Mouse (Mus musculus): ENCODE results near the gene Ltb4r1. TPM values are rescaled to one million over a fixed set of nuclear protein-coding genes. Genes with fewer than 3 reads are reported as not detected.

Gene Ltb4r1
- polyA plus RNA-seq, 1 experiment from 2014 or later: 0.66 TPM

DNA sequence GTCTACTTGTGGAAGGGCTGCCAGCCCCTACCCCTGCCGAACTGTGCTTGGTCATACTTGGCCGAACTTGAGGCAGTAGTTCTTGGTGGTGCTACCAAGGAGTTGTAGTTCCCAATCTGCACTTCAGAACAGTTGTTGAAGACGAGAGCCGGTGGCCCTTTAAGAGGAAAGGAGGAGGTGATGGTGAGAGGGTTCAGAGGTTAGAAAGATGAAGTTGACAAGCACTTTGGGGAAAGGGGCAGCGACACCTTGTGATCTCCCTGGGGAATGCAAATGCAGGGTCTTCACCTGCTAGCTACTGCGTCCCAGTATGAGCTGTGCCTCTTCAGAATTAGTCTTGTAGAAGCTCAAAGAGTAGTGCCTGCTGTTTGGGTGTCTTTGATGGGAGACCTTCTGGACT, 19.4 kb downstream of the Ltb4r1 start:
- Histone ChIP-seq H3K4me3 (no peak overlapping the region), H3K9me3 (replicated peaks) (no peaks in the 10 kb centered on the region), H3K27me3 (peaks cover 78% of the 10 kb centered on the region), H3K36me3 (no peaks in the 10 kb centered on the region), H3K4me1 (replicated peaks) (peaks cover 47% of the 10 kb centered on the region), H3K27ac (no peak overlapping the region), H3K4me2 (no peak overlapping the region), H3K9ac (no peak overlapping the region)
- WGBS: 32% methylated on average over 6 of the region's 6 CpGs
- no peak for ATAC-seq (replicated peaks; ENCODE audit: insufficient number of reproducible peaks, insufficient read depth, low FRiP score, low read depth)

DNA sequence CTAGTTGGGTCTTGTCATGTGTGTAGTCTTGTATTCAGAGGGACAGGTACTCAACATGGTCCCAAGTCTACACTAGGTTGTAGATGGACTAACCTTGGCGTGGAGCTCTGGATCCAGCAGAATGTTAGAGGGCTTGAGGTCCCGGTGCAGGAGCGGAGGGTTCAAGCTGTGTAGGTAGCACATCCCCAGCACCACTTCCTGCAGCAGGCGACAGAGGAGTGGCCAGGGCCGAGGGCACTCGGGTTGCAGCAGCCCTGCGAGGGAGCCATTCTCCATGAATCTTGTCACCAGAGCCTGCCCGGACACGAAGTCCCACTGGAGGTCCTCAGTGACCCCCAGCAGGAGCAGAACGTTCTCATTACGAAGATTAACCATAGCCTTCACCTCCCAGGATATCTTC, 22.0 kb downstream of the Ltb4r1 start:
- 0 out of 2 replicates have a peak overlapping the region, but pooled peaks have one; percentile 46 for H3K9ac ChIP-seq
- H3K27me3 ChIP-seq: peaks cover 66% of the 10 kb centered on the region
- H3K9me3 ChIP-seq (replicated peaks): no peaks in the 10 kb centered on the region
- H3K4me3 ChIP-seq: peak overlapping the region; percentile 50
- no peak overlapping the region for H3K27ac ChIP-seq
- ATAC-seq (replicated peaks; ENCODE audit: insufficient number of reproducible peaks, insufficient read depth, low FRiP score, low read depth): no peak
- no peaks in the 10 kb centered on the region for H3K36me3 ChIP-seq
- WGBS: 37% methylated on average over 11 of the region's 11 CpGs
- peaks cover 31% of the 10 kb centered on the region for H3K4me1 ChIP-seq (replicated peaks)
- peak overlapping the region; percentile 80 for H3K4me2 ChIP-seq

DNA sequence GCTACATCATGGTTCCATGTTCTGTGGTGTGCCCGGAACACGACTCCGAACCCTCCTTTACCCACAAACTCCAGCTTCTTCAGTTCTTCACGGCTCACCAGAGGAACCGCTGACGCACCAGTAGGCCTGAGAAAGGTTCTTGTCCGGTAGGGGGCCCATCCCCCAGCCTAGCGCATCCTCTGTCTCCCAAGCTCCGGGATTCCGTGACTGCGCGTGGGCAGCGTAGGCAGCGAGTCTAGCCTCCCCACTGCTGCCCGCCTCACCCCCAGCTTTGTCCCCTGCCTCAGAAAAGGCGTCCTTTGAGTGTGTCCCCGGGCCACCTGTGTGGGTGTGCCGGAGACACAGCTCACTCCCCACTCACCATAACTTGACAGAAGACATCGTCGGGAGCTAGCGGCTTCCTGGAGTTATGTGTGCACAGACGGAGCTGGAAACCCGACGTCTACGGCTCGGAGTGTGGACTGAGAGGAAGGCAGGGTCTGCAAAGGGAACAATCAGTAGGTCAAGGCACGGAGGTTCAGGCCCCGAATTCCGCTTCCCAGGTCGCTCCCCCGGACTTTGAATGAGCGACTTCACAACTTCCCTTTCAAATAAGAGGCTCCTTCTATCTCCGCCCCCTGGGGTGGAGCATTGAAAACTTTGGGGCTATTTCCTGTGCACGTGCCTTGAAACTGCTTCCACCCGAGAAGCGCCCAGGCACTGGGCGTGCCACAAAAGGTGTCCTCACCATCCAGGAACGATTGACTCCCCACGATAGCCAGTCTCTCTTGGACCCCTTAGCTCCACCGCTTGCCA, 22.7 kb downstream of the Ltb4r1 start, which contains the start of gene Ripk3:
Ripk3 (minus strand) TSS at position 610 of the 795 bp plus-strand sequence.
- Histone ChIP-seq H3K4me2 (peak within 1 kb of the TSS; percentile 80), H3K27me3 (peaks cover 59% of the 10 kb centered on the region), H3K36me3 (no peaks in the 10 kb centered on the region), H3K9ac (peak within 1 kb of the TSS; percentile 46), H3K4me1 (replicated peaks) (peaks cover 25% of the 10 kb centered on the region), H3K4me3 (peak within 1 kb of the TSS; percentile 50), H3K9me3 (replicated peaks) (no peaks in the 10 kb centered on the region), H3K27ac (no peak within 1 kb of the TSS)
- WGBS: 3% methylated on average over 40 of the region's 40 CpGs
- ATAC-seq (replicated peaks; ENCODE audit: insufficient number of reproducible peaks, insufficient read depth, low FRiP score, low read depth): peak; percentile 11; the same call in 1 of the 2 replicates

DNA sequence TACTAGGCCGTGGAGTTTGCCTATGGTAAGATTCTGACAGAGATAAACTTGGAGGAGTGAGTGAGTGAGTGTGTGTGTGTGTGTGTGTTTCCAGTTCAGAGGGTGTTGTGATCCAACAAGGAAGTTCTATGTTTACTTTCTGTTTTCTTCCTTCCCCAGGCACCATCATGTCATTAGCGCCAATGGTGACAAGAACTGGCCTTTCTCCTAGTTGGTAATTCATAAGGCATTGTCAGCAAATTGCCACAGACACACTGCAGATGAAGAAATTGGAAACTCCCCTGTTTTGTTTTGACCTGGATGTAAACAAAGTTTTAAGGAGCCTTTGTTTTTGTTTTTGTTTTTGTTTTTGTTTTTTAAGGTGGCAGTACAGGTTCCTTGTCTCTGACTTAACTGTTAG, 27.7 kb downstream of the Ltb4r1 start:
- Histone ChIP-seq H3K9me3 (replicated peaks) (no peaks in the 10 kb centered on the region), H3K27ac (no peak overlapping the region), H3K4me1 (replicated peaks) (peaks cover 7% of the 10 kb centered on the region), H3K36me3 (no peaks in the 10 kb centered on the region), H3K27me3 (peaks cover 13% of the 10 kb centered on the region), H3K9ac (no peak overlapping the region), H3K4me2 (no peak overlapping the region), H3K4me3 (no peak overlapping the region)
- WGBS: 55% methylated on average over 2 of the region's 2 CpGs
- no peak for ATAC-seq (replicated peaks; ENCODE audit: insufficient number of reproducible peaks, insufficient read depth, low FRiP score, low read depth)

DNA sequence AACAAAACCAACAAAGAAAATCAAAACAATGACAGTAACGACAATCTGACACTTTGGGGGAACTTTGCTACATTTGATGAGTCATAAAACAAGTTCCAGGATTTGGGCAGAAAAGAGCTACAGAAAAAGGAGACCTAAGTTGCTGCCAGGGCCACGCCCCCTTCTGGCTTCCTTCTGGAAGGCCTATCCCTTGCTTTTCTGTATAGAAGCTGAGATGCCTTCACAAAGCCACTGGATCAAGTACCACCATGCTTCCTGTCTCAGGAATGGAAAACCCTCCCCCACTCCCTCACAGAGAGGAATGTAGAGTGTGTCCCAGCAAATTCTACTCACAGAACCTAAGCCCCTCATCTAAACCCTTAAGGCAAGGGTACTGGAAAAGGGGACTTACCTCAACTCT, 28.2 kb downstream of the Ltb4r1 start:
- ATAC-seq (replicated peaks; ENCODE audit: insufficient number of reproducible peaks, insufficient read depth, low FRiP score, low read depth): no peak
- WGBS: 63% methylated on average over 2 of the region's 2 CpGs
- H3K4me1 ChIP-seq (replicated peaks): 0 out of 2 replicates have a peak, but pooled peaks cover 2% of the 10 kb centered on the region

DNA sequence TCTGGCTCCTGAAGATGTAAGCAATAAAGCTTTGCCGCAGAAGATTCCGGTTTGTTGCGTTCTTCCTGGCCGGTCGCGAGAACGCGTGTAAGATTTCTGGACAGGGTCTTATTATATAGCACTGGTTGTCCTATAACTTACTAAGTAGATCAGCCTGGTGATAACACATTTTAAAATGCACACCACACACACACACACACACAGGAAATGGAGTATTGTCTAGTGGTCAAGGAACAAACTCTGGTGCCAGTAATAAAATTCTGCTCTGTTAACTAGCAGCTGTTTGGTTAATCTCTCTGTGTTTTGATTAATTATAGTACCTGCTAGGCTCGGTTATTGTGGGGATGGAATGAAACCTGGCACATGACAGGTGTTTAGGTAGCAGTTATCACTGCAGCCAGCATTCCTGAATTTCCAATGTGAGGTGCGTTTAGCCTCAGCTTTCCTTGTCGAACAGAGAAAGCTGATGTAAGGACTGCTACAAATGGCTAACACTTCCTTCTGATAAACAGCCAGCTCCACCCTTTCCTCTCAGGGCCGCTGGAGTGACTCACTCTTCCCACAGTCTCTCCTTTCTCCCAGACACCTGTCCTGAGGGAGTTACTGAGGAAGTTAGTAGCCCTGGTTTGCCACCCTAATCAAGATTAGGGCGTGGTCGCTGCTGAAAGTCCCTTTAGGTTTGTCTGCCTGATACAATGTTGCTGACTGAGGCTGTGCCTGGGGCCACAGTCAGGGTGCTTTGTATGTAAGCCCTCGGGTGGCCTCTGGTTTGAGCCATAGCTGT, 29.8 kb downstream of the Ltb4r1 start:
- H3K9me3 ChIP-seq (replicated peaks): no peaks in the 10 kb centered on the region
- H3K36me3 ChIP-seq: no peaks in the 10 kb centered on the region
- H3K27me3 ChIP-seq: no peaks in the 10 kb centered on the region
- H3K4me1 ChIP-seq (replicated peaks): 0 out of 2 replicates have a peak, but pooled peaks cover 2% of the 10 kb centered on the region
- H3K9ac ChIP-seq: no peak overlapping the region
- H3K27ac ChIP-seq: peak overlapping the region; percentile 37
- peak; percentile 64; the same call in 1 of the 2 replicates for ATAC-seq (replicated peaks; ENCODE audit: insufficient number of reproducible peaks, insufficient read depth, low FRiP score, low read depth)
- H3K4me2 ChIP-seq: no peak overlapping the region
- 69% methylated on average over 15 of the region's 15 CpGs for WGBS
- H3K4me3 ChIP-seq: no peak overlapping the region

More for the DNA sequence above, 28.2 kb downstream of the Ltb4r1 start:
- H3K9me3 ChIP-seq (replicated peaks): no peaks in the 10 kb centered on the region
- H3K27ac ChIP-seq: no peak overlapping the region
- peaks cover 12% of the 10 kb centered on the region for H3K27me3 ChIP-seq
- H3K9ac ChIP-seq: no peak overlapping the region
- H3K36me3 ChIP-seq: no peaks in the 10 kb centered on the region
- no peak overlapping the region for H3K4me3 ChIP-seq
- H3K4me2 ChIP-seq: no peak overlapping the region

DNA sequence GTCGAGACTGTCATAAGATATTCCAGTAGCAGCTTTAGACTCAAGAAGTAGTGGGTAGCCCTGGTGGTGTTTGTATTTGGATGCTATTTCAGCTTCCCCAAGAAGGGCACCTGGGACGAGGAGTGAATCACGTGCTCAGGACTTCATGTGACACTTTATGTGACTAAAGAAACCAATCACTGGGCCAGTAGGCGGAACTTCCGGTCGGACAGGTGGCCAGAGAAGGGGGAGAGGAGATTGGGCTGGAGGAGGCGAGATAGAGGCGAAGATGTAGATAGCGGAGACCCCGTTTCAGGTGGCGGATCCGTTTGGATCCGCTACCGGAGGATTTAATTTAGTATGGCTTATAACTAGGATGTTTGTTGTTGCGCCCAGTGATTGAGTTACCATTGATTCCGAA, 49.1 kb downstream of the Ltb4r1 start:
- Histone ChIP-seq H3K36me3 (no peaks in the 10 kb centered on the region), H3K4me3 (peak overlapping the region; percentile 58), H3K4me1 (replicated peaks) (peaks cover 5% of the 10 kb centered on the region; the same call in 1 of the 2 replicates), H3K9ac (peak overlapping the region; percentile 46), H3K4me2 (peak overlapping the region; percentile 74), H3K9me3 (replicated peaks) (no peaks in the 10 kb centered on the region), H3K27me3 (no peaks in the 10 kb centered on the region), H3K27ac (peak overlapping the region; percentile 41; the same call in 1 of the 2 replicates)
- 24% methylated on average over 16 of the region's 16 CpGs for WGBS
- ATAC-seq (replicated peaks; ENCODE audit: insufficient number of reproducible peaks, insufficient read depth, low FRiP score, low read depth): no peak

DNA sequence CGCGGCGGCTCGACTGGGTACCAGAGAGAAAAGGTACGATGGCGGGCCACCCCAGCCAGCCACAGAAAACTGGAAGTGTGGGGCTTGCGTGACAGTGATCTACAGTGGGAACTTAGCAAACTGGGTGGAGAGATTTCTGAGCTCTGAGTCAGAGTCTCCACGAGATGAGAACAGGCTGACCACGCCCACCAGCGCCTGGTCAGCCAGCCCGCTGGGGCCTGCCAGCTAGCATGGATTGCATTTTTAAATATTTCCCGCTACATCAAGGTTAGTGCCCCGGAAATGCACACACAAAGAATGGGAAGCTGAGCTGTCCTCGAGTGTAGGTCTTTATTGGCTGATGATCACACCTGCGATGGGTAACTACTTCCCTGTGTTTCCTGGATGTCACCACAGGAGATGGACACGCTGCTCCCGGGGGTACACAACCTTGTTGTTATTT, 49.6 kb downstream of the Ltb4r1 start:
- Histone ChIP-seq H3K27me3 (no peaks in the 10 kb centered on the region), H3K4me1 (replicated peaks) (peaks cover 5% of the 10 kb centered on the region; the same call in 1 of the 2 replicates), H3K36me3 (no peaks in the 10 kb centered on the region), H3K4me2 (peak overlapping the region; percentile 74), H3K9me3 (replicated peaks) (no peaks in the 10 kb centered on the region), H3K4me3 (peak overlapping the region; percentile 58), H3K27ac (peak overlapping the region; percentile 41; the same call in 1 of the 2 replicates), H3K9ac (peak overlapping the region; percentile 46)
- peak; percentile 70 for ATAC-seq (replicated peaks; ENCODE audit: insufficient number of reproducible peaks, insufficient read depth, low FRiP score, low read depth)
- WGBS: 22% methylated on average over 17 of the region's 17 CpGs

Other genes with a start within 250 kb of the Ltb4r1 start
- gene Nrl, start 241.0 kb upstream of the Ltb4r1 start, polyA plus RNA-seq (2015; fragmentation: Nextera tagmentation; extraction: Ambion mirVana): not detected in 2 replicates
- 34.2 and 42.5 TPM in 2 replicates for gene Pck2, start 225.7 kb upstream of the Ltb4r1 start, polyA plus RNA-seq (2015; fragmentation: Nextera tagmentation; extraction: Ambion mirVana)
- 66.2 and 70.2 TPM in 2 replicates for gene Dcaf11, start 206.0 kb upstream of the Ltb4r1 start, polyA plus RNA-seq (2015; fragmentation: Nextera tagmentation; extraction: Ambion mirVana)
- 0.82 TPM in 1 of 2 replicates, not detected in the other for gene A730061H03Rik, start 205.6 kb upstream of the Ltb4r1 start, polyA plus RNA-seq (2015; fragmentation: Nextera tagmentation; extraction: Ambion mirVana)
- gene Fitm1, start 190.3 kb upstream of the Ltb4r1 start, polyA plus RNA-seq (2015; fragmentation: Nextera tagmentation; extraction: Ambion mirVana): 80.5 and 81.7 TPM in 2 replicates
- gene Psme1, start 187.8 kb upstream of the Ltb4r1 start, polyA plus RNA-seq (2015; fragmentation: Nextera tagmentation; extraction: Ambion mirVana): 206 and 216 TPM in 2 replicates
- gene Emc9, start 180.7 kb upstream of the Ltb4r1 start, polyA plus RNA-seq (2015; fragmentation: Nextera tagmentation; extraction: Ambion mirVana): 21.2 and 21.6 TPM in 2 replicates
- gene Psme2, start 174.8 kb upstream of the Ltb4r1 start, polyA plus RNA-seq (2015; fragmentation: Nextera tagmentation; extraction: Ambion mirVana): 203 and 215 TPM in 2 replicates
- 15.8 and 17.4 TPM in 2 replicates for gene Rnf31, start 174.3 kb upstream of the Ltb4r1 start, polyA plus RNA-seq (2015; fragmentation: Nextera tagmentation; extraction: Ambion mirVana)
- 9.1 and 13.7 TPM in 2 replicates for gene Irf9, start 162.4 kb upstream of the Ltb4r1 start, polyA plus RNA-seq (2015; fragmentation: Nextera tagmentation; extraction: Ambion mirVana)
- gene Rec8, start 147.9 kb upstream of the Ltb4r1 start, polyA plus RNA-seq (2015; fragmentation: Nextera tagmentation; extraction: Ambion mirVana): 6.9 and 7.1 TPM in 2 replicates
- 45.0 and 66.7 TPM in 2 replicates for gene Ipo4, start 130.0 kb upstream of the Ltb4r1 start, polyA plus RNA-seq (2015; fragmentation: Nextera tagmentation; extraction: Ambion mirVana)
- 0.74 and 2.1 TPM in 2 replicates for gene Gm49378, start 128.1 kb upstream of the Ltb4r1 start, polyA plus RNA-seq (2015; fragmentation: Nextera tagmentation; extraction: Ambion mirVana)
- 76.8 and 91.2 TPM in 2 replicates for gene Tm9sf1, start 122.2 kb upstream of the Ltb4r1 start, polyA plus RNA-seq (2015; fragmentation: Nextera tagmentation; extraction: Ambion mirVana)
- 0.31 and 0.36 TPM in 2 replicates for gene Tssk4, start 115.8 kb upstream of the Ltb4r1 start, polyA plus RNA-seq (2015; fragmentation: Nextera tagmentation; extraction: Ambion mirVana)
- gene Mdp1, start 105.5 kb upstream of the Ltb4r1 start, polyA plus RNA-seq (2015; fragmentation: Nextera tagmentation; extraction: Ambion mirVana): 84.5 and 90.0 TPM in 2 replicates
- gene Gmpr2, start 94.0 kb upstream of the Ltb4r1 start, polyA plus RNA-seq (2015; fragmentation: Nextera tagmentation; extraction: Ambion mirVana): 36.0 and 42.3 TPM in 2 replicates
- 448 and 462 TPM in 2 replicates for gene Nedd8, start 93.8 kb upstream of the Ltb4r1 start, polyA plus RNA-seq (2015; fragmentation: Nextera tagmentation; extraction: Ambion mirVana)
- gene Tinf2, start 84.1 kb upstream of the Ltb4r1 start, polyA plus RNA-seq (2015; fragmentation: Nextera tagmentation; extraction: Ambion mirVana): 26.1 and 29.2 TPM in 2 replicates
- gene Tgm1, start 52.0 kb upstream of the Ltb4r1 start, polyA plus RNA-seq (2015; fragmentation: Nextera tagmentation; extraction: Ambion mirVana): 0.20 and 0.60 TPM in 2 replicates
- 20.7 and 23.8 TPM in 2 replicates for gene Rabggta, start 43.7 kb upstream of the Ltb4r1 start, polyA plus RNA-seq (2015; fragmentation: Nextera tagmentation; extraction: Ambion mirVana)
- 64.0 and 65.7 TPM in 2 replicates for gene Dhrs1, start 20.3 kb upstream of the Ltb4r1 start, polyA plus RNA-seq (2015; fragmentation: Nextera tagmentation; extraction: Ambion mirVana)
- 17.9 and 24.4 TPM in 2 replicates for gene Nop9, start 20.3 kb upstream of the Ltb4r1 start, polyA plus RNA-seq (2015; fragmentation: Nextera tagmentation; extraction: Ambion mirVana)
- gene Cideb, start 7.5 kb upstream of the Ltb4r1 start, polyA plus RNA-seq (2015; fragmentation: Nextera tagmentation; extraction: Ambion mirVana): 1.2 and 1.6 TPM in 2 replicates
- gene Ltb4r2, start 4.5 kb upstream of the Ltb4r1 start, polyA plus RNA-seq (2015; fragmentation: Nextera tagmentation; extraction: Ambion mirVana): 0.15 and 0.25 TPM in 2 replicates
- gene Adcy4, start 18.1 kb downstream of the Ltb4r1 start, polyA plus RNA-seq (2015; fragmentation: Nextera tagmentation; extraction: Ambion mirVana): 14.9 and 18.0 TPM in 2 replicates
- 12.6 and 20.7 TPM in 2 replicates for gene Ripk3, start 22.9 kb downstream of the Ltb4r1 start, polyA plus RNA-seq (2015; fragmentation: Nextera tagmentation; extraction: Ambion mirVana)
- gene Nfatc4, start 57.2 kb downstream of the Ltb4r1 start, polyA plus RNA-seq (2015; fragmentation: Nextera tagmentation; extraction: Ambion mirVana): 10.8 and 15.8 TPM in 2 replicates
- gene Nynrin, start 88.0 kb downstream of the Ltb4r1 start, polyA plus RNA-seq (2015; fragmentation: Nextera tagmentation; extraction: Ambion mirVana): 12.7 and 15.0 TPM in 2 replicates
- gene Cbln3, start 118.4 kb downstream of the Ltb4r1 start, polyA plus RNA-seq (2015; fragmentation: Nextera tagmentation; extraction: Ambion mirVana): 0.36 and 0.50 TPM in 2 replicates
- 9.2 and 12.6 TPM in 2 replicates for gene Khnyn, start 119.0 kb downstream of the Ltb4r1 start, polyA plus RNA-seq (2015; fragmentation: Nextera tagmentation; extraction: Ambion mirVana)
- 45.3 and 60.8 TPM in 2 replicates for gene Sdr39u1, start 134.3 kb downstream of the Ltb4r1 start, polyA plus RNA-seq (2015; fragmentation: Nextera tagmentation; extraction: Ambion mirVana)
- gene Cma1, start 178.7 kb downstream of the Ltb4r1 start, polyA plus RNA-seq (2015; fragmentation: Nextera tagmentation; extraction: Ambion mirVana): 8.9 and 9.6 TPM in 2 replicates
- gene Cma2, start 185.0 kb downstream of the Ltb4r1 start, polyA plus RNA-seq (2015; fragmentation: Nextera tagmentation; extraction: Ambion mirVana): not detected in 2 replicates

Data from heart, embryonic 15.5 days (tissue).